Mouse (Mus musculus) hindbrain, embryonic 11.5 days (tissue): ENCODE measurements at regions not wholly inside any gene's neighbourhood (a gene's known extent, or its start where the extent isn't known, plus 50 kb on each side); places are given as distances from the start of the nearest gene placed in this dataset.
"Not testable (repeated sequence)": the region's sequence is repeated elsewhere in the genome, so short reads cannot be mapped to it uniquely, and the experiment has no call there.

ENCODE experiments used
- ATAC-seq: fragments of 200-750 bp; cut with Nextera tagmentation; 2 replicates; pipeline ENCODE4 v1.8.0; 2017; ENCODE audit warnings: mild to moderate bottlenecking, moderate TSS enrichment, moderate library complexity; ENCODE audit not compliant: low FRiP score
- DNase-seq: peaks from one replicate; pipeline ENCODE4 v3.0.0-alpha.2; 2015; ENCODE audit warnings: low spot score
- H3K27ac ChIP-seq: fragments of 300-500 bp; sonication (generic); 2 replicates; pipeline ENCODE4 v1.5.1; 2014; ENCODE audit warnings: mild to moderate bottlenecking, low read depth, low read length
- H3K27me3 ChIP-seq: fragments of 300-500 bp; sonication (generic); 2 replicates; pipeline ENCODE4 v1.6.1; 2014; ENCODE audit warnings: mild to moderate bottlenecking, low read length, moderate library complexity, mixed read lengths; ENCODE audit not compliant: control insufficient read depth, insufficient read depth
- H3K36me3 ChIP-seq: fragments of 300-500 bp; sonication (generic); 2 replicates; pipeline ENCODE4 v1.6.1; 2014; ENCODE audit warnings: mild to moderate bottlenecking, low read length, moderate library complexity, mixed read lengths; ENCODE audit not compliant: control insufficient read depth, insufficient read depth
- H3K4me1 ChIP-seq: fragments of 300-500 bp; sonication (generic); replicated peaks from 2 replicates; pipeline ENCODE4 v1.6.1; 2014; ENCODE audit warnings: low read length, mixed read lengths; ENCODE audit not compliant: control insufficient read depth, insufficient read depth
- H3K4me2 ChIP-seq: fragments of 300-500 bp; sonication (generic); replicated peaks from 2 replicates; pipeline ENCODE4 v1.6.1; 2014; ENCODE audit warnings: mild to moderate bottlenecking, low read depth, low read length
- H3K4me3 ChIP-seq: fragments of 300-500 bp; sonication (generic); 2 replicates; pipeline ENCODE4 v1.5.1; 2014; ENCODE audit warnings: low read depth, low read length
- H3K9ac ChIP-seq: fragments of 300-500 bp; sonication (generic); 2 replicates; pipeline ENCODE4 v1.6.1; 2014; ENCODE audit warnings: low read depth, low read length
- H3K9me3 ChIP-seq: fragments of 300-500 bp; sonication (generic); 2 replicates; pipeline ENCODE4 v1.6.1; 2016; ENCODE audit warnings: low read length; ENCODE audit not compliant: control insufficient read depth
- WGBS: fragments of 180-500 bp; shearing (Covaris S2); extraction: QIAGEN DNeasy Blood & Tissue Kit; methylation state at CpG from one replicate; pipeline ENCODE4 v1.1.7; 2014; 5-methylcytosine and 5-hydroxymethylcytosine counted together

DNA sequence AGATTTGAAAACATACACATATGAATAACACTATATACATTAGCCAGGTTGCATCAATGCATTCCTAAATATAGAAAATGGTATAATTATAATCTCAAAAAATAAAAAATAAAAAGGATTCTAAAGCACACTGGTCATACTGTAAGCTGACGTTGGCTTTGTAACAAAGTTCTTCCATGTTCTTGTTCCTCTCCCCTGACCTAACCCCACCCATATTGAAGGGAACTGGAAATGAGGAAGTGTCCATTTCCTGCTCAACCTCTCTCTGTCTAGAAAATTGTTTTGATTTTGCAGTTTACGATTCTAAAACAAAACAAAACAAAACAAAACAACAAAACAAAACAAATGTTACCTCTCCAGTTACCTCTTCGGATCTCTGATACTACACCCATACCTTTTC, 427.5 kb upstream of the Dab2 start:
- Histone ChIP-seq H3K36me3 (no peaks in the 10 kb centered on the region), H3K9me3 (no peaks in the 10 kb centered on the region), H3K4me2 (no peak overlapping the region), H3K27ac (no peak overlapping the region), H3K9ac (no peak overlapping the region), H3K27me3 (no peaks in the 10 kb centered on the region), H3K4me1 (no peaks in the 10 kb centered on the region), H3K4me3 (no peak overlapping the region)
- DNase-seq (no peak), ATAC-seq (no peak)
- WGBS = 87% methylated on average over 3 of the region's 3 CpGs

DNA sequence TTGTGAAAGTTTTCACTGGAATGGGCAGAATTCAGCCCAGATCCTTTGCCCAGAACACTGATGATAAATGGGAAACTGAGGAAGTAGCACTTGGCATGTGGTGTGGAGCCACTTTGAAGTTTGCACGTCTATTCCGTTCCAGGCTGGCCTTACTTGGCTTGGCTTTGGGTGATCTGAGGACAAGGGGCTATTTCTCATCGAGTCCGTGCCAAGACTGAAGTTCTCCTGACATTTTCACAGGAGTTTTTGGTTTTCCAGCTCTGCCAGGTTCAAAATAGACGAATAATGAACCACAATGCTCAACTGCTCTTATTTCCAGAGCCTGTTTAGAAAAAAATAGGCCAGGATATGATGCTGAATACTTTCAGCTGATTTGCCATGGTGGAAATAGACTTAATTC, 421.8 kb upstream of the Dab2 start:
- Histone ChIP-seq H3K4me1 (no peaks in the 10 kb centered on the region), H3K27ac (no peak overlapping the region), H3K9ac (no peak overlapping the region), H3K4me2 (no peak overlapping the region), H3K9me3 (no peaks in the 10 kb centered on the region), H3K36me3 (no peaks in the 10 kb centered on the region), H3K4me3 (no peak overlapping the region), H3K27me3 (no peaks in the 10 kb centered on the region)
- DNase-seq = no peak
- WGBS = 88% methylated on average over 5 of the region's 5 CpGs
- ATAC-seq = no peak

DNA sequence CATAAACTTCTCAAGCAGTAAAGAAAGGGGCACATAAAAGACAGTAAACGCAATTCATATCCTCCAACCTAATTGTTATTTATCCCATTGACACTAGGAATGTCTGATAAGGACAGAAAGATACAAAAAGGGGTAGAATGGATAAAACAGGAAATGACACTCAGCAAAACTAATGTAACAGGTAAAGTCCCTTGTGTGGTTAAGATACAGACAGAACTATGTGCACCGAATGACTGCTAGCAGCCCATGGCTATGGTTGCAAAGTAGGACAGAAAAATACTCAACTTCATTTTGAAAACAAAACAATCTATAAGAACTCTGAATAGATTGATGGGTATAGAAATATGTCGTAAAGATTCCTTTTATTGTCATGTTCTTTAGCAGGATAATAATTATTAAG, 408.4 kb upstream of the Dab2 start:
- no peak overlapping the region for H3K27ac ChIP-seq
- H3K36me3 ChIP-seq = no peaks in the 10 kb centered on the region
- H3K9ac ChIP-seq = no peak overlapping the region
- ATAC-seq (no peak), DNase-seq (no peak)
- no peaks in the 10 kb centered on the region for H3K9me3 ChIP-seq
- H3K27me3 ChIP-seq = no peaks in the 10 kb centered on the region
- no peaks in the 10 kb centered on the region for H3K4me1 ChIP-seq
- WGBS = 92% methylated on average over 3 of the region's 3 CpGs
- H3K4me3 ChIP-seq = no peak overlapping the region
- no peak overlapping the region for H3K4me2 ChIP-seq

DNA sequence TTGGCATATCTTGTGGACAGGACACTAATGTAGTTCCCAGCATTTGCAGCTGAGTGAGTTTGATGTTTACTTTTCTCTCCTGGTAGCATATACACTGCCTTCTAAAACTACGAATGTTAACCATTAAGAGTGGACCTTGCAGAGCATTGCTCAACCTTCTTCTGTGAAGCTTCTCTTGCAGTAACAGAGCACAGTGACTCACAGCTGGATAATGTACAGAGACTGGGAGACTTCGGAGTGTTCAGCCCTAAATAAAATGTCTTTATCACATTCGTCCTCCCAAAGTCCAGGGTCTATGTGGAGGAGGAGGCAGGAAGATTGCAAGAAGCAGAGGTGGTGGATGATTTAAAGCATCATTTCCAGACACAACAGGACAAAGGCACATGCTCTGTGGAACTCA, 407.6 kb upstream of the Dab2 start:
- DNase-seq (no peak), ATAC-seq (no peak)
- Histone ChIP-seq H3K4me3 (no peak overlapping the region), H3K4me2 (no peak overlapping the region), H3K9ac (no peak overlapping the region), H3K36me3 (no peaks in the 10 kb centered on the region), H3K4me1 (no peaks in the 10 kb centered on the region), H3K9me3 (no peaks in the 10 kb centered on the region), H3K27me3 (no peaks in the 10 kb centered on the region), H3K27ac (no peak overlapping the region)
- WGBS = 84% methylated on average over 3 of the region's 3 CpGs

DNA sequence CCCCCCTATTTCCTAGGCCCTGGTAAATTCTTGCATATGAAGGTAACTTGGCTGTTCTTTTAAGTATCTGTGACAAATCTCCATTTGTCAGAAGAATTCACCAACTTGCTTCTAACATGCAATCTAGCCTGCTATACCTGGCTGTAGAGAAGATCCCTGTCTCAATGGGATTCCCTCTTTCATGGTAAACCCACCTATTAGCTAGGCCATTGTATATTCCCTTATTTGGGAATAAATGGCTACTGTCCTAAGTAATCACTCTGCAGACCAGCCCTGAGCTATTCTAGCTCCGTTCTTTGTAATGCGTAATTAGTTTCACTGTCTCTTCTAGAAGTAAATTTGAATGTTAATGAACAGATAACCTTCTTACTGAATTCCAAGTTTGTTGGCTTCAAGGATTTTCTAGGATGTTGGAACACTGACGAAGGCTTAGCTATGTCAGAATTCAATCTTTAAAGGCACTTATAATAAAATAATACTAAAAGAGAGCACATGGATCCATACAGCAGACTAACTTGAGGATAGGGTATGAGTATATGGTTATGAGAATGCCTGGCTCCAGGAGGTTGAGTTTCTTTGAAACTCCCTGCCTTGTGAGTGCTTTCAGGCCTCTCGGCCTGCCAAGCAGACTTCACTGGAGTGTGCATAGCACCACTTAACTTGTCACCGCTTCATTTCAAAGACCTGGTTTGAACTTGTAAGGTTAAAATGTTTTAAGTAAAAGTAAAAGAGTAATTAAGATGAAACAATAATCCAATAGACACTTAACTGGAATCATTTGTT, 403.7 kb upstream of the Dab2 start:
- not testable (repeated sequence) for H3K27me3 ChIP-seq, H3K4me2 ChIP-seq, H3K4me3 ChIP-seq, H3K27ac ChIP-seq, H3K36me3 ChIP-seq, H3K4me1 ChIP-seq, DNase-seq, ATAC-seq, H3K9me3 ChIP-seq, H3K9ac ChIP-seq
- 89% methylated on average over 5 of the region's 5 CpGs for WGBS

DNA sequence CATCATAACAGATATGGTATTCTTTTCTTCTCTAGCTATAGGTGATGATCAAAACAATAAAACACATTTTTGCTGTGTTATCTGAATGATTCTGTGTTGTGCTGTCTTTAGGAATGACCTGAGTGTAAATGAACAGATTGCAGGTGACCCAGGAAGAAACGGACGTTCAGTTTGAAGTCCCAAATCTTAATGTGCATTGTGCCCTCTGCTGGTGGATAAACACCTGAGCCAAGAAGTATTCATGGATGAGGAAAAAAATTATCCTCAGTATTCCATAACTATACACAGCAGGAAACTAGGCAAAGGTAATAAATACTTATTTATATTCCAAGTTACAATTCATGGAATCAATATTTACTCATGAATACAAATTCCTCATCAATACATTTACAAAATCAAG, 384.3 kb upstream of the Dab2 start:
- Histone ChIP-seq H3K9me3 (no peaks in the 10 kb centered on the region), H3K9ac (no peak overlapping the region), H3K36me3 (no peaks in the 10 kb centered on the region), H3K27me3 (no peaks in the 10 kb centered on the region), H3K27ac (no peak overlapping the region), H3K4me3 (no peak overlapping the region), H3K4me2 (no peak overlapping the region), H3K4me1 (no peaks in the 10 kb centered on the region)
- DNase-seq (peak; percentile 40), ATAC-seq (peak; percentile 25; the same call in 1 of the 2 replicates)
- WGBS = 21% methylated on average over 2 of the region's 2 CpGs

DNA sequence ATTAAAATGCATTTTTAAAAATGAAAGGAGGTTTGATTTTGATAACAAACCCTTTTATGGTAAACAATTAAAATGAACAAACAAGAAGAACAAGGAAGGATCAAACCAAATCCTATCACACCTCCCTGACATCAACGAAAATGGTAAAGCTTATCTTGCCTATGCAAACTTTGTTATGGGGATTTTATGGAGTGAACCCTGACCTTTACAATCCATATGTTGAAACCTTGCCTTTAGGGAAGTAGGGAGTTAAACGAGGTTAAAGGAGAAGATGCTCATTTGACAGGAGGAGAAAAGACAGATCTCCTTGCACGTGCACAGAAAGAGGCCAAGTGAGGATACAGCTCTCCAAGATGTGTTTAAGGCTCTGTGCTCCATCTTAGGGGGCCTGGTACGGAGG, 379.5 kb upstream of the Dab2 start:
- Histone ChIP-seq H3K36me3 (no peaks in the 10 kb centered on the region), H3K9me3 (no peaks in the 10 kb centered on the region), H3K4me2 (no peak overlapping the region), H3K4me3 (no peak overlapping the region), H3K27me3 (no peaks in the 10 kb centered on the region), H3K9ac (no peak overlapping the region), H3K27ac (no peak overlapping the region), H3K4me1 (no peaks in the 10 kb centered on the region)
- DNase-seq (no peak), ATAC-seq (no peak)
- WGBS = 67% methylated on average over 4 of the region's 4 CpGs

DNA sequence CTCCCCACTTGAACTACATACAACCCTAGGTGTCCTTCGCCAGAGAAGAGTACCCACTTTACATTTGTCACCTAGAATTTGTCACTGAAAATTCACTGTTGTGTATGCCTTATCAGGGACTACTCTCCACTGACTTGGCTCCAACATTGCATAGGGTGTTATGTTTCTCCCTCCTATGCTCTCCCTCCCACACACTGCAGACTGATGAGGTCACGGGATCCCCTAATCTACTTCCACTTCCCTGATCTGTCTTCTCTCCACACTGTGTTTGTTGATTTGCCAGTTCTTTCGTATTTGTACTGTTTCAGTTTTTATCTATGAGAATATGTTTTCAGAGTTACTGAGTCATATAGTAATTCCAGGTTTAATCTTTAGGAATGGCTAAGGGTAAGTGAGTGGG, 371.8 kb upstream of the Dab2 start:
- ATAC-seq (no peak), DNase-seq (no peak)
- H3K27ac ChIP-seq = no peak overlapping the region
- no peak overlapping the region for H3K4me2 ChIP-seq
- WGBS = 94% methylated on average over 3 of the region's 3 CpGs
- H3K9ac ChIP-seq = no peak overlapping the region
- no peaks in the 10 kb centered on the region for H3K9me3 ChIP-seq
- H3K27me3 ChIP-seq = no peaks in the 10 kb centered on the region
- no peaks in the 10 kb centered on the region for H3K36me3 ChIP-seq
- no peaks in the 10 kb centered on the region for H3K4me1 ChIP-seq
- H3K4me3 ChIP-seq = no peak overlapping the region

DNA sequence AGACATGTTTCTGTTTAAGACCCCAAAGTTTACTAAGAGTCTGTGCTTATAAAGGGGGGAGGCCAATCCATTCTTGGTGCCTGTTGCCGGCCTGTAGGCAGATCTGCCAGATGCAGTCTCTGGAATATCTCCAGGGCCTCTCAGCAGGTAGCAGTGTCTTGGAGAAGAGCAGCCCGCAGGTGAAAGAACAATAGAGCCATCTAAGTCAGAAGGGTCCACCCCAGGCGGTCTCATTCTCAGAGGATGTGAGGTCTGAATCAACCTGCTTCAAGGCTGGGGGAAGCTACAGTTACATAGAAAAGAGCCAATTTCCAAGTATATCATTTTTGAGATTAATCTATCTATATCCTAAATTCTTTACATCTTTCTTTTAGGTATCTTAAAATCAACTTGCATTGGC, 366.0 kb upstream of the Dab2 start:
- Histone ChIP-seq H3K9me3 (no peaks in the 10 kb centered on the region), H3K4me1 (no peaks in the 10 kb centered on the region), H3K36me3 (no peaks in the 10 kb centered on the region), H3K27ac (no peak overlapping the region), H3K4me2 (no peak overlapping the region), H3K27me3 (no peaks in the 10 kb centered on the region), H3K9ac (no peak overlapping the region), H3K4me3 (no peak overlapping the region)
- ATAC-seq (no peak), DNase-seq (no peak)
- 35% methylated on average over 3 of the region's 3 CpGs for WGBS
